Mouse (Mus musculus): ENCODE data around the gene Ppp1r15b. TPM values are rescaled to one million over a fixed set of nuclear protein-coding genes. Genes with fewer than 3 reads are reported as not detected.

Gene Ppp1r15b
- polyA plus RNA-seq, 1 experiment from 2014 or later: 45.7 TPM

DNA sequence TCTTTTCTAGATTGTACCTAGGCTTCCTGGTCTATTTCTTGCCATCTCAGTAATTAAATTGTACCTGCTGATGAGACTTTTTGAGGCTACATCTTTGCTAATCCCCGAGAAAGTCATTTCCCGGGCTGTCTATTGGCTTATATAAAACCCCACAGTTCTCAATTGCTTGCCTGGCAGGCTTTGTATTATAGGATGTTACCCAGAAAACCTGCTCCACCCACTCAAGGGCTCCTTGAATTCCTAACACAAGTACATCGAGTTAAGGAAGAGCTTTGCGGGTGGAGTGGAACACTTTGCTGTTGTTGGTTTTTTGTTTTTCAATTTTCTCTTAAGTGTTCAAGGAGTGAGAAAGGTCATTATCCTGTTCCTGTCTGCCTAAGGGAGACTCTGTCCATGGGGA, 41.5 kb upstream of the Ppp1r15b start:
- Histone ChIP-seq H3K27ac (ENCODE audit: low read length) (no peak overlapping the region), H3K9me3 (ENCODE audit: low read length) (no peaks in the 10 kb centered on the region), H3K27me3 (ENCODE audit: insufficient read depth, low read length) (no peaks in the 10 kb centered on the region), H3K36me3 (ENCODE audit: insufficient read depth, low read length) (peaks cover 11% of the 10 kb centered on the region; the same call in 1 of the 2 replicates), H3K9ac (replicated peaks; ENCODE audit: low read length) (no peak overlapping the region), H3K4me1 (ENCODE audit: insufficient read depth, low read length) (0 out of 2 replicates have a peak, but pooled peaks cover 13% of the 10 kb centered on the region), H3K4me2 (replicated peaks; ENCODE audit: low read depth, low read length) (no peak overlapping the region), H3K4me3 (ENCODE audit: low read length) (no peak overlapping the region)
- ATAC-seq (ENCODE audit: low FRiP score, low TSS enrichment): no peak
- 94% methylated on average over 4 of the region's 4 CpGs for WGBS

- Histone ChIP-seq H3K9ac (replicated peaks; ENCODE audit: low read length) (no peak overlapping the region), H3K36me3 (ENCODE audit: insufficient read depth, low read length) (peaks cover 22% of the 10 kb centered on the region; the same call in 1 of the 2 replicates), H3K9me3 (ENCODE audit: low read length) (no peaks in the 10 kb centered on the region), H3K27ac (ENCODE audit: low read length) (peak overlapping the region; percentile 65), H3K4me3 (ENCODE audit: low read length) (no peak overlapping the region), H3K27me3 (ENCODE audit: insufficient read depth, low read length) (no peaks in the 10 kb centered on the region), H3K4me1 (ENCODE audit: insufficient read depth, low read length) (0 out of 2 replicates have a peak, but pooled peaks cover 5% of the 10 kb centered on the region), H3K4me2 (replicated peaks; ENCODE audit: low read depth, low read length) (no peak overlapping the region)
- 79% methylated on average over 6 of the region's 6 CpGs for WGBS
- ATAC-seq (ENCODE audit: low FRiP score, low TSS enrichment): peak; percentile 80
Observed at GRCm38 (mm10) chr1:133090641-133091040, 40.3 kb upstream of the Ppp1r15b start.

DNA sequence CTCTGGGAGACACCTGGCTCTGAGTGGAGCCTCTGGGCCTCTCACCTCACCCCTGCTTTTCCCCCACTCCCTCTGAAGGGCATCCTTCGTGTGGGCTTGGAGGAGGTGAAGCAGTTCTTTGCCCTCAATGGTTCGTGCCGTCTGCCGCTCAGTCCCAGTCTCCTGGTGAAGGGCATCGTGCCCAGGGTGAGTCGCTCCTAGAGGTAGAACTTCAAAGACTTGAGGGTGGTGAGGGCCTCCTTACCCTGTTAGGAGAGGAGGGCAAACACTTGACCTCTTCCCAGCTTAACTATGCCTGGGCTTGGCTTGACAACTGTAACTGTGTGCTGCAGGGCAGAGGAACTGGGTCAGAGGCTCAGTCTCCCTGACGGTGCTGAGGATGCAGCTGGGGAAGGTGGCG, 39.5 kb upstream of the Ppp1r15b start:
- Histone ChIP-seq H3K9me3 (ENCODE audit: low read length) (no peaks in the 10 kb centered on the region), H3K27ac (ENCODE audit: low read length) (peak overlapping the region; percentile 65; the same call in 1 of the 2 replicates), H3K36me3 (ENCODE audit: insufficient read depth, low read length) (peaks cover 22% of the 10 kb centered on the region; the same call in 1 of the 2 replicates), H3K4me2 (replicated peaks; ENCODE audit: low read depth, low read length) (no peak overlapping the region), H3K4me1 (ENCODE audit: insufficient read depth, low read length) (0 out of 2 replicates have a peak, but pooled peaks cover 5% of the 10 kb centered on the region), H3K9ac (replicated peaks; ENCODE audit: low read length) (no peak overlapping the region), H3K4me3 (ENCODE audit: low read length) (no peak overlapping the region), H3K27me3 (ENCODE audit: insufficient read depth, low read length) (no peaks in the 10 kb centered on the region)
- no peak for ATAC-seq (ENCODE audit: low FRiP score, low TSS enrichment)
- WGBS: 78% methylated on average over 8 of the region's 8 CpGs

DNA sequence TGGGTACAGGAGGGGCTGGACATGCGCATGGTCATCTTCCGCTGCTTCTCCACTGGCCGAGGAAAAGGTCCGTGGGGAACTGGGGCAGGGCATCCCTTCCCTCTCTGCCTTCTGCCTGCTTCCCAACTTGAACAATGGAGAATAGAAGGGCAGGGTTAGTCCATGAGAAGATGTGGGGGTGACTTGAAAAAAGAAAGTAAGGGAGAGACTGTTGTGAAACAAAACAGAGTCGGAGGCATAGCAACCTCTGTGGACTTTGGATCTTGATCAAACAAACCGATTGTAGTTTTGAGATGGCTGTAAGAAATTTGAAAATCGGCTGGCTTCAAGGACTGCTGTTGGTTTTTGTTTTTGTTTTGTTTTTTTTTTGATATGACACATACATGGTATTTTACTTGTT, 37.2 kb upstream of the Ppp1r15b start:
- ATAC-seq (ENCODE audit: low FRiP score, low TSS enrichment): no peak

GRCm38 (mm10) chr1:133100980-133101798, 29.8 kb upstream of the Ppp1r15b start:
- H3K27me3 ChIP-seq (ENCODE audit: insufficient read depth, low read length): no peaks in the 10 kb centered on the region
- no peak overlapping the region for H3K4me2 ChIP-seq (replicated peaks; ENCODE audit: low read depth, low read length)
- no peaks in the 10 kb centered on the region for H3K4me1 ChIP-seq (ENCODE audit: insufficient read depth, low read length)
- peaks cover 17% of the 10 kb centered on the region for H3K36me3 ChIP-seq (ENCODE audit: insufficient read depth, low read length)
- H3K27ac ChIP-seq (ENCODE audit: low read length): no peak overlapping the region
- no peaks in the 10 kb centered on the region for H3K9me3 ChIP-seq (ENCODE audit: low read length)
- no peak overlapping the region for H3K4me3 ChIP-seq (ENCODE audit: low read length)
- peak; percentile 69 for ATAC-seq (ENCODE audit: low FRiP score, low TSS enrichment)
- no peak overlapping the region for H3K9ac ChIP-seq (replicated peaks; ENCODE audit: low read length)
- 40% methylated on average over 17 of the region's 17 CpGs for WGBS

More for the DNA sequence above, 37.2 kb upstream of the Ppp1r15b start:
- 83% methylated on average over 7 of the region's 7 CpGs for WGBS
- Histone ChIP-seq H3K4me1 (ENCODE audit: insufficient read depth, low read length) (0 out of 2 replicates have a peak, but pooled peaks cover 5% of the 10 kb centered on the region), H3K9me3 (ENCODE audit: low read length) (no peaks in the 10 kb centered on the region), H3K9ac (replicated peaks; ENCODE audit: low read length) (no peak overlapping the region), H3K4me2 (replicated peaks; ENCODE audit: low read depth, low read length) (no peak overlapping the region), H3K4me3 (ENCODE audit: low read length) (no peak overlapping the region), H3K36me3 (ENCODE audit: insufficient read depth, low read length) (peaks cover 28% of the 10 kb centered on the region), H3K27me3 (ENCODE audit: insufficient read depth, low read length) (no peaks in the 10 kb centered on the region), H3K27ac (ENCODE audit: low read length) (no peak overlapping the region)

- Histone ChIP-seq H3K4me2 (replicated peaks; ENCODE audit: low read depth, low read length) (no peak overlapping the region), H3K9ac (replicated peaks; ENCODE audit: low read length) (no peak overlapping the region), H3K27me3 (ENCODE audit: insufficient read depth, low read length) (no peaks in the 10 kb centered on the region), H3K4me1 (ENCODE audit: insufficient read depth, low read length) (no peaks in the 10 kb centered on the region), H3K36me3 (ENCODE audit: insufficient read depth, low read length) (peaks cover 17% of the 10 kb centered on the region), H3K4me3 (ENCODE audit: low read length) (no peak overlapping the region), H3K27ac (ENCODE audit: low read length) (no peak overlapping the region), H3K9me3 (ENCODE audit: low read length) (no peaks in the 10 kb centered on the region)
- 75% methylated on average over 5 of the region's 5 CpGs for WGBS
- ATAC-seq (ENCODE audit: low FRiP score, low TSS enrichment): no peak
Observed at GRCm38 (mm10) chr1:133102108-133102507, 28.8 kb upstream of the Ppp1r15b start.

- no peak overlapping the region for H3K27ac ChIP-seq (ENCODE audit: low read length)
- no peak overlapping the region for H3K4me2 ChIP-seq (replicated peaks; ENCODE audit: low read depth, low read length)
- no peak overlapping the region for H3K4me3 ChIP-seq (ENCODE audit: low read length)
- peaks cover 13% of the 10 kb centered on the region for H3K36me3 ChIP-seq (ENCODE audit: insufficient read depth, low read length)
- WGBS: 92% methylated on average over 7 of the region's 7 CpGs
- no peak for ATAC-seq (ENCODE audit: low FRiP score, low TSS enrichment)
- H3K9ac ChIP-seq (replicated peaks; ENCODE audit: low read length): no peak overlapping the region
- no peaks in the 10 kb centered on the region for H3K9me3 ChIP-seq (ENCODE audit: low read length)
- H3K4me1 ChIP-seq (ENCODE audit: insufficient read depth, low read length): no peaks in the 10 kb centered on the region
- no peaks in the 10 kb centered on the region for H3K27me3 ChIP-seq (ENCODE audit: insufficient read depth, low read length)
Observed at GRCm38 (mm10) chr1:133103315-133103714, 27.6 kb upstream of the Ppp1r15b start.

- Histone ChIP-seq H3K27me3 (ENCODE audit: insufficient read depth, low read length) (no peaks in the 10 kb centered on the region), H3K4me1 (ENCODE audit: insufficient read depth, low read length) (no peaks in the 10 kb centered on the region), H3K4me2 (replicated peaks; ENCODE audit: low read depth, low read length) (no peak overlapping the region), H3K4me3 (ENCODE audit: low read length) (no peak overlapping the region), H3K9me3 (ENCODE audit: low read length) (no peaks in the 10 kb centered on the region), H3K27ac (ENCODE audit: low read length) (no peak overlapping the region), H3K36me3 (ENCODE audit: insufficient read depth, low read length) (peaks cover 7% of the 10 kb centered on the region; the same call in 1 of the 2 replicates), H3K9ac (replicated peaks; ENCODE audit: low read length) (no peak overlapping the region)
- no peak for ATAC-seq (ENCODE audit: low FRiP score, low TSS enrichment)
- WGBS: 97% methylated on average over 6 of the region's 6 CpGs
Observed at GRCm38 (mm10) chr1:133103871-133104270, 27.1 kb upstream of the Ppp1r15b start.

DNA sequence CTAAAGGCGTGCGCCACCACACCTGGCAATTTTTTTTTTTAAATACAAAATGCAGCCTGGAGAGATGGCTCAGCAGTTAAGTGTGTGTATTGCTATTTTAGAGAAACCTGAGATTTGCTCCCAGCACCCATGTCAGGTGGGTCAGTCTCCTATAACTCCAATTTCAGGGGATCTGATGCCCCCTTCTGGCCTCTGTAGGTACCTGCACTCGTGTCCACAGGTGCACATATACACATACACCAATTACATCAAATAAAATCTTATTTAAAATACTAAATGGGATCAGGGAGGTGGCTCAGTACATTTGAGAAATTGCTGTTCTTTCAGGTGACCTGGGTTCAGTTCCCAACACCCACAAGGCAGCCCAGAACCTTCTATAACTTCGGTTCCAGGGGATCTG, 14.8 kb upstream of the Ppp1r15b start:
- Histone ChIP-seq H3K27ac (ENCODE audit: low read length) (no peak overlapping the region), H3K9ac (replicated peaks; ENCODE audit: low read length) (no peak overlapping the region), H3K4me2 (replicated peaks; ENCODE audit: low read depth, low read length) (no peak overlapping the region), H3K4me3 (ENCODE audit: low read length) (no peak overlapping the region), H3K27me3 (ENCODE audit: insufficient read depth, low read length) (no peaks in the 10 kb centered on the region), H3K36me3 (ENCODE audit: insufficient read depth, low read length) (no peaks in the 10 kb centered on the region), H3K9me3 (ENCODE audit: low read length) (peaks cover 2% of the 10 kb centered on the region; the same call in 1 of the 2 replicates), H3K4me1 (ENCODE audit: insufficient read depth, low read length) (0 out of 2 replicates have a peak, but pooled peaks cover 4% of the 10 kb centered on the region)
- 94% methylated on average over 4 of the region's 4 CpGs for WGBS
- ATAC-seq (ENCODE audit: low FRiP score, low TSS enrichment): no peak

DNA sequence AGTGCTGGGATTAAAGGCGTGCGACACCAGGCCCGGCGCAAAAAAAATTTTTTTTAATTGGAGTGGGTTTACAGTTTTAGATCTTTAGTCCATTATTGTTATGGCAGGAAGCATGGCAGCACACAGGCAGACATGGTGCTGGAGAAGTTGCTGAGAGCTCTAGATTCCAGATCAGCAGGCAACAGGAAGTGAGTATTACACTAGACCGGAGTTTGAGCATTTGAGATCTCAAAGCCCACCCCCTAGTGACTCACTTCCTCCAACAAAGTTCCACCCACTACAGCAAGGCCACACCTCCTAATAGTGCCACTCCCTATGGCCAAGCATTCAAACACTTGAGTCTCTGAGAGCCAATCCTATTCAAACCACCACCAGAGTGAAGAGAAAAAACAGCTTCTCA, 12.8 kb upstream of the Ppp1r15b start:
- no peak overlapping the region for H3K9ac ChIP-seq (replicated peaks; ENCODE audit: low read length)
- H3K4me3 ChIP-seq (ENCODE audit: low read length): no peak overlapping the region
- no peak overlapping the region for H3K27ac ChIP-seq (ENCODE audit: low read length)
- ATAC-seq (ENCODE audit: low FRiP score, low TSS enrichment): no peak
- peaks cover 2% of the 10 kb centered on the region; the same call in 1 of the 2 replicates for H3K9me3 ChIP-seq (ENCODE audit: low read length)
- no peak overlapping the region for H3K4me2 ChIP-seq (replicated peaks; ENCODE audit: low read depth, low read length)
- H3K36me3 ChIP-seq (ENCODE audit: insufficient read depth, low read length): no peaks in the 10 kb centered on the region
- WGBS: 94% methylated on average over 5 of the region's 5 CpGs
- no peaks in the 10 kb centered on the region for H3K27me3 ChIP-seq (ENCODE audit: insufficient read depth, low read length)
- H3K4me1 ChIP-seq (ENCODE audit: insufficient read depth, low read length): peaks cover 4% of the 10 kb centered on the region; the same call in 1 of the 2 replicates

All from kidney, embryonic 16.5 days (tissue).